Mouse (Mus musculus) kidney, postnatal 25 days (tissue): ENCODE results near the gene Tmem39a.

ENCODE experiments used
- DNase-seq, 2 experiments: peaks; one replicate each; pipeline ENCODE4 v3.0.0; 2021; ENCODE audit warnings: mixed read lengths in 2 of 2

Gene Tmem39a

GRCm38 (mm10) chr16:38591506-38591905, 33.0 kb downstream of the Tmem39a start:
- DNase-seq, result no peak

- peak; percentile 30 to 62 for DNase-seq
These were observed 33.7 kb downstream of the Tmem39a start for GRCm38 (mm10) chr16:38592026-38592678.

GRCm38 (mm10) chr16:38592946-38593345, 34.4 kb downstream of the Tmem39a start:
- no peak for DNase-seq

- no peak for DNase-seq
These were observed 35.9 kb downstream of the Tmem39a start for GRCm38 (mm10) chr16:38594435-38594834.

GRCm38 (mm10) chr16:38596099-38596498, 37.6 kb downstream of the Tmem39a start:
- no peak for DNase-seq

GRCm38 (mm10) chr16:38596651-38597050, 38.2 kb downstream of the Tmem39a start:
- DNase-seq, result no peak

- DNase-seq, result no peak
These were observed 40.6 kb downstream of the Tmem39a start for GRCm38 (mm10) chr16:38598986-38599680.

GRCm38 (mm10) chr16:38602989-38603804, 44.7 kb downstream of the Tmem39a start:
- no peak for DNase-seq

- no peak for DNase-seq
These were observed 48.0 kb downstream of the Tmem39a start for GRCm38 (mm10) chr16:38606509-38606908.

- DNase-seq, result no peak
These were observed 50.2 kb downstream of the Tmem39a start for GRCm38 (mm10) chr16:38608687-38609086.

- no peak for DNase-seq
These were observed 50.6 kb downstream of the Tmem39a start for GRCm38 (mm10) chr16:38609092-38609491.

GRCm38 (mm10) chr16:38612646-38613045, 54.1 kb downstream of the Tmem39a start:
- DNase-seq, result no peak

- DNase-seq, result no peak
These were observed 55.1 kb downstream of the Tmem39a start for GRCm38 (mm10) chr16:38613646-38614045.

GRCm38 (mm10) chr16:38617977-38618376, 59.5 kb downstream of the Tmem39a start:
- no peak for DNase-seq

- peak; percentile 75 to 86 for DNase-seq
These were observed 60.6 kb downstream of the Tmem39a start for GRCm38 (mm10) chr16:38619054-38619453.

GRCm38 (mm10) chr16:38620696-38621450, 62.4 kb downstream of the Tmem39a start:
- peak in 1 of 2 experiments; percentile 51 for DNase-seq

GRCm38 (mm10) chr16:38622283-38622682, 63.8 kb downstream of the Tmem39a start:
- no peak for DNase-seq

- DNase-seq, result no peak
These were observed 65.8 kb downstream of the Tmem39a start for GRCm38 (mm10) chr16:38624303-38624702.

- peak; percentile 23 to 63 for DNase-seq
These were observed 66.9 kb downstream of the Tmem39a start for GRCm38 (mm10) chr16:38625411-38625810.

- peak; percentile 54 to 74 for DNase-seq
These were observed 67.4 kb downstream of the Tmem39a start for GRCm38 (mm10) chr16:38625811-38626369.

GRCm38 (mm10) chr16:38632147-38632546, 73.6 kb downstream of the Tmem39a start:
- peak; percentile 67 to 78 for DNase-seq

GRCm38 (mm10) chr16:38635833-38636390, 77.4 kb downstream of the Tmem39a start:
- DNase-seq, result no peak
